Mouse (Mus musculus): ENCODE results near the gene Esp15. TPM values are rescaled to one million over a fixed set of nuclear protein-coding genes. Genes with fewer than 3 reads are reported as not detected.
"Not testable (repeated sequence)": the region's sequence is repeated elsewhere in the genome, so short reads cannot be mapped to it uniquely, and the experiment has no call there.

The Esp15 gene
- not detected in 2 replicates for polyA plus RNA-seq (2016; fragmentation: Nextera tagmentation; extraction: Ambion mirVana)

DNA sequence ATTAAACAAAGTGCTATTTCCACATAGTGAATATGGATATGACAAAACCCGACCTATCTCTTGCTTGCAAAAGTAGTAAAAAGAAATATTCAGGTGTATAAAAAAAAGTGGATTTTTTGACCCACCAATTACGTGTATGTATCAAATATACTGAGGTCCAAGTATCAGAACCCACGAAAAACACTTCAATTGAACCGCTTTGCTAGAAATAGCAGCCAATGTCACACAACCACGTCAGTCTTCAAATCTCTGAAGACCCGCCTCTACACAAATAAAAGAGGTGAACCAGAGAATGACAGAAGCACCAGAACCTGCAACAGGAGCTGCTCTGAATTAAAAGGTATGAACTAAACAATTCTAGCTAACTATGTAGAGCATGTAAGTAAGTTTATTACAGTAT is at the start of gene Esp15:
Esp15 (plus strand) TSS at position 301 of the 400 bp plus-strand sequence.
- H3K27me3 ChIP-seq (ENCODE audit: insufficient read depth, poor library complexity, severe bottlenecking); H3K4me1 ChIP-seq; H3K9me3 ChIP-seq; H3K27ac ChIP-seq; H3K4me3 ChIP-seq; H3K36me3 ChIP-seq; DNase-seq (ENCODE audit: low spot score): not testable (repeated sequence)
- WGBS: 67% methylated on average over 6 of the region's 6 CpGs

GRCm38 (mm10) chr17:39591550-39591949 is 49.2 kb upstream of the Esp15 start:
- no peak for DNase-seq (ENCODE audit: low spot score)
- no peaks in the 10 kb centered on the region for H3K9me3 ChIP-seq
- H3K27me3 ChIP-seq (ENCODE audit: insufficient read depth, poor library complexity, severe bottlenecking): no peaks in the 10 kb centered on the region
- no peak overlapping the region for H3K27ac ChIP-seq
- H3K4me1 ChIP-seq: no peaks in the 10 kb centered on the region
- no peak overlapping the region for H3K4me3 ChIP-seq
- 49% methylated on average over 1 of the region's 1 CpGs for WGBS
- H3K36me3 ChIP-seq: no peaks in the 10 kb centered on the region

Other genes starting within 250 kb of the Esp15 start
- gene Esp18, start 234.6 kb upstream of the Esp15 start, polyA plus RNA-seq (2016; fragmentation: Nextera tagmentation; extraction: Ambion mirVana): not detected in 2 replicates
- not detected in 2 replicates for gene Esp16, start 104.8 kb upstream of the Esp15 start, polyA plus RNA-seq (2016; fragmentation: Nextera tagmentation; extraction: Ambion mirVana)